Mouse (Mus musculus): ENCODE measurements at regions not wholly inside any gene's neighbourhood (a gene's known extent, or its start where the extent isn't known, plus 50 kb on each side); places are given as distances from the start of the nearest gene placed in this dataset.

DNA sequence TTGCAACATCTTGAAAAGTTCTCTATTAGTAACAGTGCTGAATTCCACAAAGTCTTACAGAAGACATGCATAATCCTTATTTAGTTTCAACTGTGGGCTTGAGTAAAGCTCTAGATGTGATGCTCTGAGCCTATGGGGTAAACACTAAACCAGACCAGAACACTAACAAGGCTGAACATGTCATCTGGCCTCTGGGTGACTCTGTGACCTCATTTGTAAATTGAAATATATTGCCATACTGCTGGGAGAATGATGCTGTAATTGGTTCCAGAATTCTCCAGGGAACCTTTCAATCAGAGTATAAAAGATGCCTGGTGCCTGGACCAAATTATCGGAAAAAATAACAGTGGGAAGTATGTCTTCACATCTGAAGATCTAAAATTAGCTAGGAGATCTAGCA lies 309.9 kb upstream of the Megf9 start:
- no peak for DNase-seq

DNA sequence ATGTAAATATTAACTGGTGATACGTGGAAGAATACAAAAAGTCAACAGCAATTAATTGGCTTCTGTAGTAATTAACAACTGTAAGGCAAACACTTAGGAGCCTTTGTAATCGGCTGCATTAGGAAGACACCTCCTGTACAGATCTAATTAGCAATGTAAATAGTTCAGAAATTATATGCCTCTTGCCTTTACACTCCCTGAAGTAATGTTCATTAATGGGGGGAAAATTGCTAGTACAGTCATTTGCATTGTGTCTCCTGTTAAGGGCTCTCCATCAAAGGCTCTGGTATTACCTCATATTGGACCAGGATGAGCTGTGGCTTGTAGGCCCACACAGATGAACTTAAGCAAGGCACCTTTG lies 276.1 kb upstream of the Megf9 start:
- DNase-seq, result no peak

DNA sequence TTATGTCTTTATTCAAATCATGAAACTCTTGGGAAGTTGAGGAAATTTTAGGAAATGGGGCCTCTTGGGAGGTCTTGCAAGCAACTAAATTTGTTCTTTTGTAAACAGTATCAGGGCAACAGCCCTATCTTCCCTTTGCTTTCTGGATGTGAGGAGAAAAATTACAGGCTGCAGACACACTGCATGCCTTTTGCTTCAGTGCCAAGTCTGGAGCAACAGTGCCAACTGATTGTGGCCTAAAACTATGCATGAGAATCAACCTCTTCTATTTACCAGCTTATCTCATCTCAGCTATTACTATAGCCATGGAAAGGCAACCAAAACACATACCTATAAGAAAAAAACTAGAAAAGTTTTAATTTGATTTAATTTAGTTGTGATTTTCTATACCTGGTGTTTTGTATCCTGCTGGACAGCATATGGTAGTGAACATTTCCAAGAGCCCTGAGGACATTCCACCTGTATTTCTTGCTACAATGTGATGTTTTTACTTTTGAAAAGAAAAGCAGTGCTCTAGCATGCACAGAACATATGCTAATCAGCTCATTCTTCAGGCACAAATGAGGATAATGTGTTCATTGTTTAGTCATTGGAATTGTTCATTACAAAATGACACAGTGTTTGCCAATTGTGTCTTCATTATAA lies 275.6 kb upstream of the Megf9 start:
- no peak for DNase-seq

DNA sequence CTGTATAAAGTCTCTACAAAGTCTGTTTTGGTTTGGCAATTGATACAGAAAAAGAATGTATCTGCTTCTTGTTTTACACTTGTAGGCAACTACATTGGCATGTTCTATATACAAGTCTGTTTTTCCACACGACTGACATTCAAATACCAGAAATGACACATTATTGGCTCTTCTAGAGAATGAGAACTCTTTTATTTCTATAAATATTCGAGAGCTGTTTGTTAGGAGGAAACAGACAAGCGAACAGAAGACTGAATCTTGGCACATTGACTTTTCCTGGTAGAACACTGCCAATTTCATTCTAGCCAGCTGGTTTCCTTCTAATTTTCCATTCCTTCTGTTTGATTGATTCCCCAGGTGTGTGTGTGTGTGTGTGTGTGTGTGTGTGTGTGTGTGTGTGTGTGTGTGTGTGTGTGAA lies 270.1 kb upstream of the Megf9 start:
- no peak for DNase-seq

DNA sequence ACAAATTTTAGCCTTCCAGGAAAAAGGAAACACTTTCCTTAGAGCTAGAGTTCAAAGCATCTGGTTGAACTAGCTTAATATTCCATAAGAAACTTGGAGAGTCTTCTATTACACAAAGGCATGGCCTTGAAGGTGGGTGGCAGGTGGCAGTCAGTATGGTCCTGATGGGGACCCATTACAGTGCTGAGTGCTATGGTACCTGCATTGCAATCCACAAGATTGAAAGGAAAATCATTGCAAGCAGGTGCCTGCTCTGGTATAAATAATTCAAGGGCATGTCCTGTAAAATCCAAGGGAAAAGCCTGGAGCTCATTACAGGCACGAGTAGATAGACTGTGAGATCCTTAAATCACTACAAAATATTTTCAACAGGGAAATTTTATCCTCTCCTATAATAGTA lies 263.7 kb upstream of the Megf9 start:
- no peak for DNase-seq

DNA sequence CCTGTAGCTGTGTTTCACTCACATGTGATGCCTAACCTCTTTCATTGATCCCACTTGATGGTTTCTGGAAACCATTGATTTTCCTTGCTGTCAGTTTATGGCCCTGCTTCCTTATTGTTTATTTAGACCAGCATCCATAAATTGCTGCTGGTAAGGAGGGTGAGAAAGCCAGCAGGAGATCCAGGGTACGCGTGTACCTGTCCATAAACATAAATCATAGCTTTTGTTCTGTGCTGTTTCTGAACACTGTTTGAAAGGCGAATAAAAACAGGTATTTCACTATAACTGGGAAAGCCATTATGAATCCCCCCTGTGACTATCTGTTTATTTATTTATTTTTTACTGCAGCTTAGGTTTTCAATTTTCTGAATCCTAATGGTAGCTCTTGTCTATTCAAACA lies 263.1 kb upstream of the Megf9 start:
- DNase-seq, result no peak

DNA sequence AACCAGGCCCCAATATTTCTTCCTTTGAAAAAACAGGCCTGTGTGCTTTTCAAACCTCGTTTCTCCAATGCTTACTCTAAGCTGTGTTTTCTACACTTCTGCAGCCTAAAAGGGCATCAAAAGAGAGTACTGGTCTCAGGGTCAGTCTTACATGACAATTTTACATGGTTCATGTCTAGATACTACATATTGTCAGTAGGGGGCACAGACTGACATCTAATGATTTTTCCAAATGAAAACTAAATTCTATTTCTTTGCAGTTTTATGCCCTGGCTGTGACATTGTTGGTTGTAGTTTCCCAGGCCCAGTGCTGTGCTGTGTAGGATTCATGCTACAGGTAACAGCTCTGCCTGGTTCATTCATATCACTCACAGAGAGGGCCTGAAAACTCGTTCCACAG lies 248.7 kb upstream of the Megf9 start:
- no peak for DNase-seq

DNA sequence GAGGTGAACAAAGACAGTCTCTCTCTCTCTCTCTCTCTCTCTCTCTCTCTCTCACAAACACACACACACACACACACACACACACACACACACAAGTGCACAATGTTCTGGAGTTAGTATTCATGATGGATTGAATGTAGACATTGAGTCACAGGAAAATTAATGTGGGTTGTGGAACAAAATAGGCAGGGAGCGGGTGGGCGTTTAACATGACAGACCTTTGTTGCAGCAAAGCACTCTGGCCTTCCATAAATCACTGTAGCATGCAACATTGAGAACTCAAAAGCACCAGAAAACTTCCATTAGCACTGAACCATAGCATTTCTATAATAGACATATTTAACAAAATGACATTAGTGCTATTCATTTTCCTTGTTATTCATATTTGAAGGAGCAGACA lies 246.8 kb upstream of the Megf9 start:
- DNase-seq, result no peak

DNA sequence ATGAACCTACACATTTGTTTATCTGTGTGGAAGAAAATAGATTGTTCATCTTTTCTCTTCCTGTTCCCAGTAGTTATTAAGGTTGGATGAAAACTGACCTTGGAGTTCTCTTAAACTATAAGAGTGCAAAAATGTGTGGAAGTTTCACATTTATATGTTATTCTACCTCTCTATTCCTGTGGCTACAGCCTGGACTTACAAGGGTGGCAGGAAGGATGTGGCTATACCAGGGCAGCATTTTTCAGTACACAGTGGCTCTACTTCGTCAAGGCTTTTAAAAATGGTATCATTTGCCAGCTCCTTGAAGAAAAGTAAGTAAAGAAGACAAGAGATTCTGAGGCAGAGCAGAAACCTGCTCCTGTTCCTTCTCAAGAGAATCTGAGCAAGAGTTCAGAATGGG lies 241.5 kb upstream of the Megf9 start:
- no peak for DNase-seq

DNA sequence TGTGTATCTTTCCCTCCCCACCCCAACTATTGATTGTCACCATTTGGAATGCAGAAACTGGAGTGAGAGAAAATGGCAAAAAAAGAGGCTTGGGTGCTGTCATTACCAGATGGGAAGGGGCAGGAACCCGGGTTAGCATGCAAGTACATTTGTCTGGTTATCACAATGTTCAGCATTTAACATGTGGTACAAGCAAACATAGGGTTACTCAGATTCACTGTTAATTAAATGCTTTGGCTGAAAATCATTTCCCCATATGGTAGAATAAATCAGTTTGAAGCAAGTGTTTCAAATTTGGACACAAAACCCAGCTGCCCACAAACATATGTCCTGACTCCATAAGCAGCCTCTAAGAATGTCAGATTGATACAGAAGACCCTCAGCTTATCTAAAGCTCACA lies 208.6 kb upstream of the Megf9 start:
- no peak for DNase-seq

DNA sequence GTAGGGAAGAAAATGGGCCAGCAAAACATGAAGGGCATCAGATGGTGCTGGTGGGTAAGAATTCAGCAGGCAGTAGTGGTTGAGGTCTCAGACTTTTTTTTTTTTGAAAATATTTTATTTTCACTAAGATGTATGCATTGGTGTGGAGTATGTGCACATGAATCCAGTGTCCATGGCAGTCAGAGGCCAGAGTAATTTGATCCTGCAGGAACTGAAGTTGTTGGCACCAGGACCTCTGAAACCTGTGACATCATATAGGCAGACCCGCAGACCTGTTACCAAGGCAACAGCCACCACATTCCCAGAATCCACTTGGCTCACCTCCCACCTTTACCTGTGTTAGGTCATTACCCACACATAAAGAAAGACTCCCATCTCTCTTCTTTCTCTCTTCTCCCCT lies 207.2 kb upstream of the Megf9 start:
- no peak for DNase-seq

DNA sequence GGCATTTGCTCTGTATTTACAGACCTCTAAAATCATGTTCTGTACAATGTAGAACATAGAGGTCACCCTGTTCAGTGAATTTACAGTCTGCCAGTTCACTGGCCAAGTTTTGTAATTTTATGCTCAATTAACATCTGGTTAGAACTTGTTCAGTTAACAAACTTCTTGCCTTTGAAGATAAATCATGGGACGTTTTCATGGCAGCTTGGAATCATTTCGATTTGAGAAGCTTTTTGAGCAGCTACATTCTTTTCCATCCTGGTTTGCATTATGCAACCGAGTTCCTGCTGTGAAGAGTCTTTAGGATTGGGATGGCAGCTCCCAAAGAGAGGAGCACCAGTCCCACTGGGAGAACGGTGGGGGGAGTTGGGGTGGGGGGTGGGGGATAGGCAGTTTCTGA lies 206.3 kb upstream of the Megf9 start:
- DNase-seq, result no peak

DNA sequence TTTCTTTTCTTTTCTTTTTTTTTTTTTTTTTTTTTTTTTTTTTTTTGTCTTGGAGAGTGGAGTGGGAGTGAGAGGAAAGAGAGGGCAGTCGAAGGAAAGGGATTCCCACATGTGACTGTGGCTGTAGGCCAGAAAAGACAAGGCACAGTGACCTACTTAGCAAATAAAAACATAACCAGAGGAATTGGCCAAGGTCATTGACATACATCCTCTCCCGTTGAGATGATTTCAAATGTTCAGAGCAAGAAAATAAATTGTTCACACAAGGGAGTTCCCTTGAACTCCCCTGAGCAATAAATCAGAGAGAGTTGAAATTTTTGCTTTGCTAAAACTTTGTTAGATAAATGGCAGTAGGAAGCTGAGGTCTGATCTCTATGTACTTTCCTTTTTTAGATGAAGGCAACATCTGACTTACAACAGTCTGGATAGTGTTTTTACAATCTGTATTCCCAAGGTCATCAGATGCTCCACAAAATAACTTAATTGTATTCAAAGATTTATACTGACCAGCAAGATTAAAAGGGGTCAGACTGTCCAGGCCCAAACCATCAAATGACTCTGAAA lies 174.4 kb upstream of the Megf9 start:
- DNase-seq, result peak; percentile 33

DNA sequence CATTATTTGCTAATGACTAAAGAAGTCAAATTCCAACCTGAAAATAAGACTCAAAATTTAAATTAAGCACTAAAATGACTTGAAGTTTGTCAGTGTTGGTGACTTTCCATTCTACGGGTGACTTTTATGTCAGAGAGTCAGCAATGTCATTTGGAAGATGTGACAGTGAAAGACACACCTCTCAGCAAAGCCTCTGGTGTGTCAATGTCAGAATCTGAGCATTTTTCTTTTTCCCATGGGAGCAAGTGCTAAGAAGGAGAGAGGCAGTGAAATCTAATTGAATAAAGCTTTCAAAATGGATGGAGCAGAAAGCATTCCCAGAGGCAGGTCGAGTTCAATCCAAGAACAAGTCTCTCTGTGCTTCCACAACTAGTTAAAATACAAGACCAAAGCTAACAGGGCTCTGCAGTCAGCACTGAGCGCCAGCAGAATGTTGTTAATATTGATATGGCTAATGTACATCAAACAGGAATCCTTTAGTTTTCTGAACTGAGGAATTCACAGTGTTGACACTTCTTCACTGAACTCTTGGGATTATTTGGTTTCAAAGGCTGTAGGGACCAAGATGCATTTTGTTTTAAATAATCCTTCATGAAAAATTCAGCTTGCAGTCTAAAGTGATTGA lies 170.4 kb upstream of the Megf9 start:
- DNase-seq, result no peak

DNA sequence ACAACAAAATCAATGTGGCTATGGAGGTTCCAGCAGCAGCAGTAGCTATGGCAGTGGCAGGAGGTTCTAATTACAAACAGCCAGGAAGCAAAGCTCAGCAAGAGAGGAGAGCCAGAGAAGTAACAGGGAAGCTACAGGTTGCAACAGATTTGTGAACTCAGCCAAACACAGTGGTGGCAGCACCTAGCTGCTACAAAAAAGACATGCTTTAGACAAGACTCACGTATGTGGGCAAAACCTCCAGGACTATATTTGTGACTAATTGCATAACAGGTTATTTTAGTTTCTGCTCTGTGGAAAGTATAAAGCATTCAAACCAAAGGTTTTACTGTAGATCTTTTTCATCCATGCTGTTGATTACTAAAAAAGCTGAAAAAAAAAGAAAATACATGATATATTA lies 166.1 kb upstream of the Megf9 start:
- DNase-seq, result no peak

DNA sequence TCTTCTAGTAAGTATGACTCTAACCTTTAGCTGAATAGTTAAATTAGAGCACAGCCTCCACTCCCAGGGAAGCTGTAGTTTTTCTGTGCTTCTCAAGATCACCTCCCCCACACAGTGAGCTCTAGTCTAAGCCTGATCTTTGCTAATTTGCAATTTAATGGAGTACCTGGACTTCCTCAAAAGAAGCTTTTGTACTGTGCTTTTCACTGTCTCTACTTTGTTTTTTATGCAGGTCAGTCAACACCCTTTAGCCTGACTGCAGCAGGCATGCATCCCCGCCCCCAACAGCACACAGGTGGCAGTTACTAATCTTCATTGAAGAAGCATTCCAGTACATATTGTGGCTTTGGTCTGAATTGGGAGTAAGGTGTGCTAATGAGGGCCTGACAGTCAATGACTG lies 129.4 kb upstream of the Megf9 start:
- peak; percentile 2 for DNase-seq

DNA sequence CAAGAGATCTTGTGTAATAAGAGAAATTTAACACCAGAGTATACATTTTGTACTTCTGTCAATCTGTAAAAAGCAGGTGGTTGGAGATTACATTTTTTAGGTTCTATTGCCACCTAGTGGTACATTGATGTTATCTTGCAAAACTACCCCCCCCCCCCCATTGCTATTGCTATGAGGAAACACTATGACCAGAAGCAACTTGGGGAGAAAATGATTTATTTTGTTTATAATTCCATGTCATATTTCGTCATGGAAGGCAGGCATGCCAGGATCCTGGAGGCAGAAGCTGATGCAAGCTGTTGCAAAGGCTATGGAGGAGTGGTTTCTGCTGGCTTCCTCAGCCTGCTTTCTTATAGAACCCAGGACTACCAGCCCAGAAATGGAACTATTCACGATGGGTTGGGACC lies 86.6 kb upstream of the Megf9 start:
- peak; percentile 15 for DNase-seq

DNA sequence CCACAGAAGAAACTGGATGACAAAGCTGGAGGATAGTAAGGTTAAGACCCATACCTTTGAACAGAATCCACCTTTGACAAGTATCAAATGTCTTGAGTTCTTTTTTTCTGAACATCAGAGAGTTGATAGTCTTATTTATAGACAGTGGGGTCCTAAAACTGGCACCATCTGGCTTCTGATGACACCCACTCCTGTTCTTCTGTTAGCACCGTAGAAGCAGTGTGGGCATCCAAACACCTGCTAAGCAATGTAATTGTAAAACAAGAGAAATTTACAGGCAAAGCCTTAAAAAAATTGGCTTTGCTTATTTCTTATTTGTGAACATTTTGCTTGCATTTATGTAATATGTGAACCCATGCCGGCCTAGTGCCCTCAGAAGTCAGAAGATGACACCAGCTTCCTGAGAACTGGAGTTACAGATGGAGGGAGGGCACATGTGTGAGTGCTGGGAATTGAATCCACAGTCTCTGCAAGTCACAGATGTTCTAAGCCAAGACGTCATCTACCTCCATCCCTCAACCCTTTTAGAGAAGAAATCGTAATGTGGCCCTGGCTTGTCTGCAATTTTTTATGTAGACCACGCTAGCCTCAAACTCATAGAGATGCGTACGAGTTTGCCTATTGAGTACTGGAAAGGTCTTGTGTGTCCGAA lies 85.0 kb upstream of the Megf9 start:
- no peak for DNase-seq

DNA sequence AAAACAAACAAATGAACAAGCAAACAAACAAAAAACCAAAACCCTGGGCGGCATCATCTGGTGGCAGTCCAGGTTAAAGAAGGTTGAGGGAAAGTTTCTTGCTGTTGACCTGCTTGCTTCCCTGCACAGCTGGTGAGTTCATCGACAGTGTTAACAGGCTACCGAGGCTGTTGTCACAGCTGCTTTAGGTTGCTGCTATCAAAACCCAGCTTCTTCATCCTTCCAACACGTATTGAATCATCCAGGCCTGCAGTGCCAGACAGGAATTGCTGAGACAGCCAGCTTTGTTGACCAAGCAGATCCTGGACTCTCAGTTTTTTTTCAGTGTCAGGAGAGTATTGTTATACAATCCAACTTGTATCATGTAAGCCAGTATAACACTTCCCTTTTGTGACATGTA lies 81.0 kb upstream of the Megf9 start:
- DNase-seq, result no peak

DNA sequence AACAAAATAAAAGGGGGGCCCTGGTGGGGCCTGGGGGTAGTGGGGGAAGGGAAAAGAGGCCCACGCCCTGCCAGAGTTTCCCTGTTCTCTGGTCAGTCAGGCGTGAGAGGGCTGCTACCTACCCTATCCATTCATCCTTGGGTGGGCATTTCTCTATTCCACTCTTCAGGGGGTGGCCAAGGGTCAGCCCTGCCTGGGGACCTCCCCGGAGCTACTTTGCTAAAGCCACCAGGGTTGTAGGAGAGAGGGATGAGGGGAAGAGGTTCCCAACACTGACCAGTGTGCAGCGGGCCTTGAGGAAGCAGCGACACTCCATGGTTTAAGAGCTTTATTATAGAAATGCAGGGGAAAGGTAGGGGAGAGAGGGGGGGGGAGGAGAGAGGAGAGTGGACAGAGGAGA lies 79.6 kb upstream of the Megf9 start:
- no peak for DNase-seq

DNA sequence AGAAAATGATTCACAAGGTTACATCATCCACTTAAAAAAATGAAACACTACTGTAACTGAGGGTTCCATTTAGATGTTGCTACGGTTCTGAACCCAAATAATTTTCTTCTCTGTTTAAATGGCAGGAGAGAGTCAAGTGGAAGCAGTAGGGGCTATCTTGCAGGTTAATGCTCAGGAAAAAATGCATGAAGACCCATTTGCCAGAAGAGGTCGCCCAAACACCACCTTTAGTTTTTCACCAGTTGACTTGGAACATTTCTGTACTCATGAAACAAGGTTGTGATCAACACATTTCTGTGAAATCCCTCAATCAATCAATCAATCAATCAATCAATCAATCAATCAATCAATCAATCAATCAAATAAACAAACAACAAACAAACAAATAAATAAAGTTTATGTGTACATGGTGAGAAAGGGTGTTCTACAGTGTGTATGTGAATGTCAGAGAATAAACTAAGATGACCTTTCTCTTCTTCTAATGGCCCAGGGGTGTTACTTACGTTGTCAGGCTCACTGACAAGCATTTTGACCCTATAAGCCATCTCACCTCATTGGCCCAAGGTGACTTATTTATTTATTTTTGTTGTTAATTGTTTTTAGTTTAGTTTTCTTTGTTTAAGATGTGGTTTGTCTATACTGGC lies 68.5 kb upstream of the Megf9 start:
- peak; percentile 12 for DNase-seq

DNA sequence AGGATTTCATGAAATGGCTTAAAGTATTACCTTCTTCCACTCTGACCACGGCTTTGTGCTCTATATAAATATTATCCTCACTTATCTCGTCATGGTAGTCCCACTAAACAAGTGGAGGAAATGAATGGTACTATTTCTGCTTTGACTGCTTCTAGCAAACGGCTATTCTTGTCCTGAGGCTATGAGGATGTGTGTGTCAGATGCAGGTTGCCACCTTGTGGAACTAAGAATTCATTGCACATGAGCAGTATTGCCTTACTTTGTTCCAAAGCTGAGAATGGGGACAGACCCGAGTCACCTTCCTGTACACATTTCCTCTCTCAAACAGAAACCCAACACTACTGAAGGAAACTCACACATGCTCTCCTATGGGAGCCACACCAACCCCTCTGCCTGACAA lies 66.5 kb upstream of the Megf9 start:
- peak; percentile 38 for DNase-seq
